Mouse (Mus musculus) C2C12 (cell line): Measurements from ENCODE around the gene Mfap1a. TPM values are rescaled to one million over a fixed set of nuclear protein-coding genes. Genes with fewer than 3 reads are reported as not detected.
A peak's percentile ranks its signal among the peaks of the same experiment; 100 is the strongest.
"Not testable (repeated sequence)": the region's sequence is repeated elsewhere in the genome, so short reads cannot be mapped to it uniquely, and the experiment has no call there.

Experiments
- H3K27me3 ChIP-seq: one replicate; pipeline ENCODE4 v1.6.1; 2011; ENCODE audit not compliant: control insufficient read depth, insufficient read depth, insufficient read length
- H3K36me3 ChIP-seq: one replicate; pipeline ENCODE4 v1.6.1; 2011; ENCODE audit not compliant: control insufficient read depth, insufficient read depth
- H3K4me3 ChIP-seq: one replicate; pipeline ENCODE4 v1.5.1; 2011; ENCODE audit warnings: mild to moderate bottlenecking, control low read depth; ENCODE audit not compliant: poor library complexity, insufficient read depth, severe bottlenecking
- H3K79me2 ChIP-seq: one replicate; pipeline ENCODE4 v1.6.1; 2011; ENCODE audit not compliant: control insufficient read depth, insufficient read depth
- H3K79me3 ChIP-seq: one replicate; pipeline ENCODE4 v1.6.1; 2011; ENCODE audit warnings: low read depth, control low read depth
- H3ac ChIP-seq: one replicate; pipeline ENCODE3; 2011; ENCODE audit warnings: low read depth; ENCODE audit not compliant: control insufficient read depth, insufficient read length
- CEBPB ChIP-seq: IDR thresholded peaks from one replicate; pipeline ENCODE4 v1.6.1; 2011; ENCODE audit warnings: low read depth, mild to moderate bottlenecking, control low read depth, moderate library complexity
- CTCF ChIP-seq: IDR thresholded peaks from one replicate; pipeline ENCODE4 v1.5.1; 2011; ENCODE audit not compliant: control insufficient read depth, insufficient read depth, insufficient read length
- FOSL1 ChIP-seq: IDR thresholded peaks from one replicate; pipeline ENCODE4 v1.8.0; 2011; ENCODE audit warnings: mild to moderate bottlenecking, low read length; ENCODE audit not compliant: poor library complexity, insufficient read depth, severe bottlenecking
- MAX ChIP-seq: IDR thresholded peaks from one replicate; pipeline ENCODE4 v1.6.1; 2011; ENCODE audit warnings: mild to moderate bottlenecking, control low read depth
- MYOD1 ChIP-seq: IDR thresholded peaks from one replicate; pipeline ENCODE4 v1.6.1; 2011; ENCODE audit warnings: low read depth; ENCODE audit not compliant: control insufficient read depth, insufficient read length
- MYOG ChIP-seq: IDR thresholded peaks from one replicate; pipeline ENCODE4 v1.6.1; 2011; ENCODE audit not compliant: control insufficient read depth, insufficient read length; ENCODE audit errors: extremely low read depth
- USF1 ChIP-seq: IDR thresholded peaks from one replicate; pipeline ENCODE4 v1.6.1; 2011; ENCODE audit warnings: low read depth, mild to moderate bottlenecking, control low read depth, moderate library complexity
- polyA plus RNA-seq: library from polyadenylated mRNA; unstranded; fragments of >200 nt; fragmentation: generic; extraction: Trizol; gene quantifications from one replicate; pipeline ENCODE4 v1.2.1, GENCODE M21; 2012; ENCODE audit warnings: missing spikeins

Gene Mfap1a
- polyA plus RNA-seq, 1 experiment: 6.3 TPM

- no peak for TF ChIP-seq MYOG
- peaks cover 22% of the 10 kb centered on the region for H3K36me3 ChIP-seq
Measured at GRCm38 (mm10) chr2:121522006-121522405, 15.5 kb upstream of the Mfap1a start.

GRCm38 (mm10) chr2:121518711-121519110 lies 12.2 kb upstream of the Mfap1a start:
- H3K36me3 ChIP-seq: peaks cover 15% of the 10 kb centered on the region
- not testable (repeated sequence) for H3K4me3 ChIP-seq, H3K79me2 ChIP-seq, H3ac ChIP-seq, H3K27me3 ChIP-seq, H3K79me3 ChIP-seq

More at GRCm38 (mm10) chr2:121522006-121522405, 15.5 kb upstream of the Mfap1a start:
- Histone ChIP-seq H3K79me3 (no peaks in the 10 kb centered on the region), H3ac (no peak overlapping the region), H3K4me3 (no peak overlapping the region), H3K79me2 (no peaks in the 10 kb centered on the region), H3K27me3 (no peaks in the 10 kb centered on the region)

GRCm38 (mm10) chr2:121518106-121518505 lies 11.6 kb upstream of the Mfap1a start:
- H3K79me3 ChIP-seq: no peaks in the 10 kb centered on the region
- peaks cover 18% of the 10 kb centered on the region for H3K36me3 ChIP-seq
- peaks cover 4% of the 10 kb centered on the region for H3K79me2 ChIP-seq
- no peak overlapping the region for H3K4me3 ChIP-seq
- TF ChIP-seq CEBPB (no peak), USF1 (no peak), MYOD1 (no peak), MYOG (no peak), CTCF (no peak), MAX (no peak), FOSL1 (no peak)
- H3ac ChIP-seq: no peak overlapping the region
- no peaks in the 10 kb centered on the region for H3K27me3 ChIP-seq

- Histone ChIP-seq H3K4me3 (no peak overlapping the region), H3K27me3 (no peaks in the 10 kb centered on the region), H3ac (no peak overlapping the region), H3K79me2 (peaks cover 26% of the 10 kb centered on the region), H3K79me3 (peaks cover 14% of the 10 kb centered on the region), H3K36me3 (peaks cover 31% of the 10 kb centered on the region)
- TF ChIP-seq MYOG (no peak), MYOD1 (no peak), MAX (no peak), CEBPB (no peak), USF1 (no peak), FOSL1 (no peak), CTCF (no peak)
Measured at GRCm38 (mm10) chr2:121514211-121514610, 7.7 kb upstream of the Mfap1a start.

GRCm38 (mm10) chr2:121512991-121513765 lies 6.7 kb upstream of the Mfap1a start:
- H3K4me3 ChIP-seq: not testable (repeated sequence)
- peaks cover 31% of the 10 kb centered on the region for H3K36me3 ChIP-seq

GRCm38 (mm10) chr2:121511401-121511800 lies 4.9 kb upstream of the Mfap1a start:
- no peak for TF ChIP-seq MYOG
- TF ChIP-seq FOSL1: no peak
- no peak for TF ChIP-seq MAX
- Histone ChIP-seq H3K4me3 (no peak overlapping the region), H3K36me3 (peaks cover 22% of the 10 kb centered on the region)

More at GRCm38 (mm10) chr2:121512991-121513765, 6.7 kb upstream of the Mfap1a start:
- not testable (repeated sequence) for H3ac ChIP-seq, H3K27me3 ChIP-seq
- Histone ChIP-seq H3K79me3 (peaks cover 17% of the 10 kb centered on the region), H3K79me2 (peaks cover 36% of the 10 kb centered on the region)

GRCm38 (mm10) chr2:121509584-121509983 lies 3.1 kb upstream of the Mfap1a start:
- TF ChIP-seq CEBPB (no peak), FOSL1 (no peak), USF1 (no peak)
- H3K27me3 ChIP-seq: no peaks in the 10 kb centered on the region
- H3K79me2 ChIP-seq: peaks cover 58% of the 10 kb centered on the region
- H3K79me3 ChIP-seq: peaks cover 28% of the 10 kb centered on the region
- no peak overlapping the region for H3K4me3 ChIP-seq
- H3K36me3 ChIP-seq: peaks cover 17% of the 10 kb centered on the region
- peak overlapping the region; percentile 67 for H3ac ChIP-seq

More at GRCm38 (mm10) chr2:121511401-121511800, 4.9 kb upstream of the Mfap1a start:
- Histone ChIP-seq H3K79me3 (peaks cover 26% of the 10 kb centered on the region), H3ac (no peak overlapping the region), H3K79me2 (peaks cover 52% of the 10 kb centered on the region), H3K27me3 (no peaks in the 10 kb centered on the region)
